Mouse (Mus musculus) limb, embryonic 12.5 days (tissue): ENCODE data around the gene Tm9sf1. TPM values are rescaled to one million over a fixed set of nuclear protein-coding genes. Genes with fewer than 3 reads are reported as not detected.

ENCODE experiments used
- ATAC-seq: fragments of 200-750 bp; cut with Nextera tagmentation; 2 replicates; pipeline ENCODE4 v1.8.0; 2017; ENCODE audit warnings: low read depth, moderate TSS enrichment; ENCODE audit not compliant: insufficient number of reproducible peaks, insufficient read depth, low FRiP score, low TSS enrichment
- H3K27ac ChIP-seq: fragments of 300-500 bp; sonication (generic); 2 replicates; pipeline ENCODE4 v1.5.1; 2016; ENCODE audit warnings: mild to moderate bottlenecking, moderate library complexity
- H3K27me3 ChIP-seq: fragments of 300-500 bp; sonication (generic); 2 replicates; pipeline ENCODE4 v1.6.1; 2016; ENCODE audit warnings: mild to moderate bottlenecking, moderate library complexity
- H3K36me3 ChIP-seq: fragments of 300-500 bp; sonication (generic); 2 replicates; pipeline ENCODE4 v1.6.1; 2016; ENCODE audit warnings: mild to moderate bottlenecking, moderate library complexity
- H3K4me1 ChIP-seq: fragments of 300-500 bp; sonication (generic); replicated peaks from 2 replicates; pipeline ENCODE4 v1.6.1; 2016
- H3K4me2 ChIP-seq: fragments of 300-500 bp; sonication (generic); 2 replicates; pipeline ENCODE4 v1.6.1; 2016; ENCODE audit warnings: mild to moderate bottlenecking, moderate library complexity
- H3K4me3 ChIP-seq: fragments of 300-500 bp; sonication (generic); replicated peaks from 2 replicates; pipeline ENCODE4 v1.5.1; 2016; ENCODE audit warnings: mild to moderate bottlenecking
- H3K9ac ChIP-seq: fragments of 300-500 bp; sonication (generic); replicated peaks from 2 replicates; pipeline ENCODE4 v1.6.1; 2016; ENCODE audit warnings: mild to moderate bottlenecking, moderate library complexity
- H3K9me3 ChIP-seq: fragments of 300-500 bp; sonication (generic); 2 replicates; pipeline ENCODE4 v1.6.1; 2016; ENCODE audit warnings: mild to moderate bottlenecking, moderate library complexity
- WGBS: fragments of 180-500 bp; shearing (Covaris S2); methylation state at CpG from one replicate; pipeline ENCODE4 v1.1.7; 2016; 5-methylcytosine and 5-hydroxymethylcytosine counted together
- polyA plus RNA-seq: library from polyadenylated mRNA; unstranded; fragments of >200 nt; fragmentation: Nextera tagmentation; extraction: Ambion mirVana; gene quantifications from 2 replicates; pipeline ENCODE4 v1.2.1, GENCODE M21; 2016

Gene Tm9sf1
- polyA plus RNA-seq, 1 experiment from 2014 or later: 96.1 TPM

DNA sequence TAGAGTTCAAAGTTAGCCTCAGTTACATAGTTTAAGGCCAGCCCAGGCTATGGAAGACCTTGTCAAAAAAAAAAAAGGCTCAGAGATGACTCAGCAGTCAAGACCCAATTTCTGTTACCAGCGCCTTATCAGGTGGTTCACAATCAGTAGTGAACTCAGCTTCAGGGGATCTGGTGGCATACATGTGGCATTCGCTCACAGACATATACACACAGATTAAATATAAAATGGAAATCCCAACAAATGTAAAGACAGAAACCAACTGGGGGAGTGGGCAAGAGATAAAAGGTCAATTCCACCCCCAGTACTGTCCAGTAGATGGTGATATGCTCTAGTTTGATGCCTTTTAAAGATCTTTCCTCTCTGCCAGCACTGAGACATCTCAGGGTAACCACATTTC, 57.5 kb downstream of the Tm9sf1 start:
- ATAC-seq: no peak
- H3K27ac ChIP-seq: no peak overlapping the region
- H3K9ac ChIP-seq: no peak overlapping the region
- peaks cover 16% of the 10 kb centered on the region for H3K4me1 ChIP-seq
- no peaks in the 10 kb centered on the region for H3K9me3 ChIP-seq
- H3K27me3 ChIP-seq: peaks cover 7% of the 10 kb centered on the region; the same call in 1 of the 2 replicates
- H3K4me3 ChIP-seq: no peak overlapping the region
- peaks cover 38% of the 10 kb centered on the region for H3K36me3 ChIP-seq
- 98% methylated on average over 2 of the region's 2 CpGs for WGBS
- no peak overlapping the region for H3K4me2 ChIP-seq

Other genes starting within 250 kb of the Tm9sf1 start
- 83.2 and 86.9 TPM in 2 replicates for gene Dhrs4, start 165.0 kb downstream of the Tm9sf1 start, polyA plus RNA-seq
- gene Carmil3, start 153.2 kb downstream of the Tm9sf1 start, polyA plus RNA-seq: 3.7 and 5.1 TPM in 2 replicates
- gene Cpne6, start 133.4 kb downstream of the Tm9sf1 start, polyA plus RNA-seq: 0.32 and 0.35 TPM in 2 replicates
- gene Nrl, start 118.8 kb downstream of the Tm9sf1 start, polyA plus RNA-seq: not detected in 2 replicates
- 33.2 and 35.4 TPM in 2 replicates for gene Pck2, start 103.5 kb downstream of the Tm9sf1 start, polyA plus RNA-seq
- 65.5 and 69.7 TPM in 2 replicates for gene Dcaf11, start 83.8 kb downstream of the Tm9sf1 start, polyA plus RNA-seq
- gene A730061H03Rik, start 83.4 kb downstream of the Tm9sf1 start, polyA plus RNA-seq: 1.1 TPM in 1 of 2 replicates, not detected in the other
- 16.0 and 16.1 TPM in 2 replicates for gene Fitm1, start 68.2 kb downstream of the Tm9sf1 start, polyA plus RNA-seq
- 142 and 151 TPM in 2 replicates for gene Psme1, start 65.7 kb downstream of the Tm9sf1 start, polyA plus RNA-seq
- 3.7 and 4.0 TPM in 2 replicates for gene Emc9, start 58.5 kb downstream of the Tm9sf1 start, polyA plus RNA-seq
- gene Psme2, start 52.7 kb downstream of the Tm9sf1 start, polyA plus RNA-seq: 210 and 260 TPM in 2 replicates
- 19.9 and 22.4 TPM in 2 replicates for gene Rnf31, start 52.1 kb downstream of the Tm9sf1 start, polyA plus RNA-seq
- gene Irf9, start 40.2 kb downstream of the Tm9sf1 start, polyA plus RNA-seq: 9.2 and 9.6 TPM in 2 replicates
- gene Rec8, start 25.8 kb downstream of the Tm9sf1 start, polyA plus RNA-seq: 10.0 and 12.2 TPM in 2 replicates
- gene Ipo4, start 7.8 kb downstream of the Tm9sf1 start, polyA plus RNA-seq: 78.9 and 100 TPM in 2 replicates
- 2.7 and 3.1 TPM in 2 replicates for gene Gm49378, start 5.9 kb downstream of the Tm9sf1 start, polyA plus RNA-seq
- gene Tssk4, start 6.4 kb upstream of the Tm9sf1 start, polyA plus RNA-seq: 0.70 and 1.0 TPM in 2 replicates
- gene Mdp1, start 16.7 kb upstream of the Tm9sf1 start, polyA plus RNA-seq: 63.0 and 68.8 TPM in 2 replicates
- 67.6 and 74.2 TPM in 2 replicates for gene Gmpr2, start 28.1 kb upstream of the Tm9sf1 start, polyA plus RNA-seq
- gene Nedd8, start 28.3 kb upstream of the Tm9sf1 start, polyA plus RNA-seq: 594 and 653 TPM in 2 replicates
- 57.1 and 58.3 TPM in 2 replicates for gene Tinf2, start 38.0 kb upstream of the Tm9sf1 start, polyA plus RNA-seq
- 2.0 and 2.7 TPM in 2 replicates for gene Tgm1, start 70.1 kb upstream of the Tm9sf1 start, polyA plus RNA-seq
- 27.3 and 29.0 TPM in 2 replicates for gene Rabggta, start 78.5 kb upstream of the Tm9sf1 start, polyA plus RNA-seq
- gene Dhrs1, start 101.9 kb upstream of the Tm9sf1 start, polyA plus RNA-seq: 72.5 and 82.6 TPM in 2 replicates
- 52.0 and 53.0 TPM in 2 replicates for gene Nop9, start 101.9 kb upstream of the Tm9sf1 start, polyA plus RNA-seq
- 0.60 TPM in 1 of 2 replicates, not detected in the other for gene Cideb, start 114.7 kb upstream of the Tm9sf1 start, polyA plus RNA-seq
- 0.58 and 0.73 TPM in 2 replicates for gene Ltb4r2, start 117.6 kb upstream of the Tm9sf1 start, polyA plus RNA-seq
- 0.26 and 0.68 TPM in 2 replicates for gene Ltb4r1, start 122.2 kb upstream of the Tm9sf1 start, polyA plus RNA-seq
- 17.7 and 19.9 TPM in 2 replicates for gene Adcy4, start 140.3 kb upstream of the Tm9sf1 start, polyA plus RNA-seq
- 25.2 and 36.4 TPM in 2 replicates for gene Ripk3, start 145.1 kb upstream of the Tm9sf1 start, polyA plus RNA-seq
- 147 and 151 TPM in 2 replicates for gene Nfatc4, start 179.3 kb upstream of the Tm9sf1 start, polyA plus RNA-seq
- 38.9 and 46.0 TPM in 2 replicates for gene Nynrin, start 210.2 kb upstream of the Tm9sf1 start, polyA plus RNA-seq
- 0.20 and 0.21 TPM in 2 replicates for gene Cbln3, start 240.6 kb upstream of the Tm9sf1 start, polyA plus RNA-seq
- 36.9 and 38.8 TPM in 2 replicates for gene Khnyn, start 241.1 kb upstream of the Tm9sf1 start, polyA plus RNA-seq